ENCODE assay signal across 13 mouse cellular contexts in the genomic region with DNA sequence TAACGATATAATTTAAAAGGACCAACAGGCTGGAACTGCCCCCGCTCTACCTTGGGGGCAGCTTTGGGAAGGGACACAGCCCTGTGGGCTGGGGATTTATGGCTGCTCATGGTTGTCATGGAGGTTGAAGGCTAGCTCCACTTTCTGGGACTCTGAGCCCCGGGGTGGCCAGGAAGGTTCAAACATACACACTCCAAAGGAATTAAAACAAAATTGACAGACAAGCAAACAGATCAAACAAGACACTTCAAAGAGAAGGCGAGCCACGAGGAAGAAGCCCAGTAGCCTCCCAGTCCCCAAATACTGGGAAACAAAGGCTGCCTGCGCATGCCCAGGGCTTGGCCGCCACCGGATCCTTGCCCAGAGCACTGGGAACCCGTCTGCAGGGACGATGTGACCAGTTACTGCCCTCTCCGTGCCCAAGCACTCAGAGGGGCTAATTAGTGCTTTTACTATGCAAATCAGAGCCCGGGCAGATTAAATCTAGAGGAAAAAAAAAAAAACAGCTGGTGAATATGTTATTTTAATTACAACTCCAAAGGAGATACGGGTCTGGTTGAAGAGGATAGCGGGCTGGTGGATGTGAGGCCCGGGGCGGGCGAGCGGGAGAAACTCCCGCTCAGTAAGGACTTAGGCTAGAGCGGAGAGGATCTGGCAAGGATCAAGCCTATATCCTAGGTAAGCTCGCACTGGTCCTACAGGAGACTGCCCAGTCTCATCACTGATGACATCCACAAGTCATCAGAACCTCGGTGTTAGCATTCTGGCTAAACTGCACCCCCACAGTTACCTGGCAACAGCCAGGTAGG.
A peak's percentile ranks its signal among the peaks of the same experiment; 100 is the strongest.
DNase-seq lines count a peak whose midpoint lies in the region; ATAC-seq and TF ChIP-seq lines count a peak whose summit lies in the region.
"Had no signal": no experiment of that assay in that cellular context is flagged by ENCODE, and none has a peak within 500 bp of the region (broad histone marks: within the 10 kb centered on the region; RNA-seq: fewer than 3 reads in every experiment).

No protein-coding gene starts in this region.

- peak overlapping the region; percentile 9; the same call in 1 of the 2 replicates for H3K27ac ChIP-seq in midbrain, embryonic 10.5 days (replicated peaks)
- H3K27ac ChIP-seq in midbrain, postnatal 0 days (ENCODE audit: low read depth, low read length): no peak overlapping the region
- H3K27ac ChIP-seq in midbrain, embryonic 11.5 days (ENCODE audit: low read depth, low read length): no peak overlapping the region
- H3K27ac ChIP-seq: heart, embryonic 13.5 days; liver, embryonic 14.5 days had no signal

- no peaks in the 10 kb centered on the region for H3K36me3 ChIP-seq in midbrain, embryonic 10.5 days
- no peaks in the 10 kb centered on the region for H3K36me3 ChIP-seq in midbrain, postnatal 0 days (ENCODE audit: insufficient read depth, low read length)
- no peaks in the 10 kb centered on the region for H3K36me3 ChIP-seq in midbrain, embryonic 11.5 days (ENCODE audit: control insufficient read depth, insufficient read depth, low read length)
- H3K36me3 ChIP-seq: heart, embryonic 13.5 days had no signal

- peaks cover 14% of the 10 kb centered on the region; the same call in 1 of the 2 replicates for H3K27me3 ChIP-seq in midbrain, embryonic 10.5 days (ENCODE audit: low read depth, poor library complexity, severe bottlenecking)
- H3K27me3 ChIP-seq in midbrain, postnatal 0 days (ENCODE audit: insufficient read depth, low read length): no peaks in the 10 kb centered on the region; the same call in 1 of the 2 replicates
- H3K27me3 ChIP-seq in midbrain, embryonic 11.5 days (ENCODE audit: control insufficient read depth, insufficient read depth, low read length): 0 out of 2 replicates have a peak, but pooled peaks cover 2% of the 10 kb centered on the region

- H3K4me3 ChIP-seq in midbrain, embryonic 10.5 days: 0 out of 2 replicates have a peak overlapping the region, but pooled peaks have one; percentile 16
- no peak overlapping the region for H3K4me3 ChIP-seq in midbrain, postnatal 0 days (ENCODE audit: low read depth, low read length)
- H3K4me3 ChIP-seq in midbrain, embryonic 11.5 days (ENCODE audit: low read depth, low read length): no peak overlapping the region
- H3K4me3 ChIP-seq: heart, embryonic 13.5 days had no signal

- DNase-seq in midbrain, embryonic 10.5 days (ENCODE audit: low spot score): peak; percentile 36
- no peak for DNase-seq in midbrain, postnatal 0 days (ENCODE audit: low spot score)
- peak; percentile 30 for DNase-seq in kidney, adult 18-20 months
- no peak for DNase-seq in midbrain, embryonic 11.5 days (ENCODE audit: low spot score, missing footprints)
- no peak for DNase-seq in right cerebral cortex, postnatal 25 days
- DNase-seq in layer of hippocampus, postnatal 36 days: no peak
- DNase-seq: adrenal gland, adult 2 months; gastrocnemius, postnatal 25 days; lung, postnatal 4 days; thymus, postnatal 14 days had no signal

- H3K9ac ChIP-seq in midbrain, postnatal 0 days (replicated peaks; ENCODE audit: low read length, poor library complexity, severe bottlenecking): no peak overlapping the region
- no peak overlapping the region for H3K9ac ChIP-seq in midbrain, embryonic 11.5 days (ENCODE audit: low read length)
- H3K9ac ChIP-seq: heart, embryonic 13.5 days; liver, embryonic 14.5 days had no signal

- H3K9me3 ChIP-seq in midbrain, embryonic 10.5 days (replicated peaks): peaks cover 5% of the 10 kb centered on the region
- 0 out of 2 replicates have a peak, but pooled peaks cover 3% of the 10 kb centered on the region for H3K9me3 ChIP-seq in midbrain, postnatal 0 days (ENCODE audit: low read length)
- H3K9me3 ChIP-seq in midbrain, embryonic 11.5 days (ENCODE audit: control insufficient read depth, low read length): no peaks in the 10 kb centered on the region
- H3K9me3 ChIP-seq: heart, embryonic 13.5 days had no signal

- H3K4me1 ChIP-seq in midbrain, embryonic 10.5 days: peaks cover 14% of the 10 kb centered on the region
- H3K4me1 ChIP-seq in midbrain, postnatal 0 days (ENCODE audit: insufficient read depth, low read length): no peaks in the 10 kb centered on the region
- peaks cover 4% of the 10 kb centered on the region; the same call in 1 of the 2 replicates for H3K4me1 ChIP-seq in midbrain, embryonic 11.5 days (ENCODE audit: control insufficient read depth, insufficient read depth, low read length)
- H3K4me1 ChIP-seq: heart, embryonic 13.5 days had no signal

- 47% methylated on average over 22 of the region's 22 CpGs for WGBS in midbrain, embryonic 10.5 days
- WGBS in midbrain, postnatal 0 days: 23% methylated on average over 22 of the region's 22 CpGs
- WGBS in midbrain, embryonic 11.5 days: 36% methylated on average over 22 of the region's 22 CpGs

- no peak for ATAC-seq in midbrain, postnatal 0 days (ENCODE audit: low FRiP score)
- ATAC-seq in midbrain, embryonic 11.5 days (ENCODE audit: low FRiP score): peak; percentile 71; the same call in 1 of the 2 replicates
- no peak for ATAC-seq in CD4-positive, CD25-positive, alpha-beta regulatory T cell, adult 4 months

- TF ChIP-seq CTCF in midbrain, postnatal 0 days (IDR thresholded peaks at IDR 0.05): no peak

- no peak overlapping the region for H3K4me2 ChIP-seq in midbrain, postnatal 0 days (ENCODE audit: low read depth, low read length, poor library complexity, severe bottlenecking)
- no peak overlapping the region for H3K4me2 ChIP-seq in midbrain, embryonic 11.5 days
- H3K4me2 ChIP-seq: heart, embryonic 13.5 days had no signal

Comparison
In these comparisons a context has a peak if more than half of its experiments do, and no peak if none do; other contexts are left out.
1. DNase-seq: peak in midbrain, embryonic 10.5 days (single experiment) and kidney, adult 18-20 months (single experiment); none in midbrain, postnatal 0 days (single experiment), midbrain, embryonic 11.5 days (single experiment), right cerebral cortex, postnatal 25 days (single experiment) and layer of hippocampus, postnatal 36 days (0 of 2).